Mouse (Mus musculus): ENCODE data around the gene Trappc13. TPM values are rescaled to one million over a fixed set of nuclear protein-coding genes. Genes with fewer than 3 reads are reported as not detected.

The Trappc13 gene
- polyA plus RNA-seq, 1 experiment, result 12.1 TPM

- no peak overlapping the region for H3K4me3 ChIP-seq (ENCODE audit: insufficient read depth, low read depth, low read length)
- WGBS, result 66% methylated on average over 9 of the region's 9 CpGs
- no peak for TF ChIP-seq CTCF (conservative IDR thresholded peaks at IDR 0.05; ENCODE audit: insufficient read depth, insufficient read length, low read depth, low read length)
- TF ChIP-seq POLR2A (IDR thresholded peaks at IDR 0.05; ENCODE audit: low read depth, low read length), result no peak
- H3K4me1 ChIP-seq (ENCODE audit: control insufficient read depth, insufficient read depth, low read length), result no peaks in the 10 kb centered on the region
- H3K27ac ChIP-seq (ENCODE audit: insufficient read depth, low read depth, low read length), result no peak overlapping the region
- DNase-seq, result peak; percentile 66
- H3K27me3 ChIP-seq (replicated peaks; ENCODE audit: control insufficient read depth, insufficient read depth, low read length), result no peaks in the 10 kb centered on the region
- peaks cover 5% of the 10 kb centered on the region for H3K36me3 ChIP-seq (ENCODE audit: control insufficient read depth, insufficient read depth, low read length)
Measured at GRCm38 (mm10) chr13:104144871-104145270, 33.4 kb downstream of the Trappc13 start.

GRCm38 (mm10) chr13:104139369-104140209, 38.7 kb downstream of the Trappc13 start:
- Histone ChIP-seq H3K4me3 (ENCODE audit: insufficient read depth, low read depth, low read length) (no peak overlapping the region), H3K27ac (ENCODE audit: insufficient read depth, low read depth, low read length) (no peak overlapping the region), H3K4me1 (ENCODE audit: control insufficient read depth, insufficient read depth, low read length) (no peaks in the 10 kb centered on the region), H3K27me3 (replicated peaks; ENCODE audit: control insufficient read depth, insufficient read depth, low read length) (no peaks in the 10 kb centered on the region), H3K36me3 (ENCODE audit: control insufficient read depth, insufficient read depth, low read length) (peaks cover 2% of the 10 kb centered on the region; the same call in 1 of the 2 replicates)
- peak; percentile 83 for DNase-seq
- WGBS, result 43% methylated on average over 13 of the region's 13 CpGs
- peak; percentile 81 for TF ChIP-seq CTCF (conservative IDR thresholded peaks at IDR 0.05; ENCODE audit: insufficient read depth, insufficient read length, low read depth, low read length)
- no peak for TF ChIP-seq POLR2A (IDR thresholded peaks at IDR 0.05; ENCODE audit: low read depth, low read length)

DNA sequence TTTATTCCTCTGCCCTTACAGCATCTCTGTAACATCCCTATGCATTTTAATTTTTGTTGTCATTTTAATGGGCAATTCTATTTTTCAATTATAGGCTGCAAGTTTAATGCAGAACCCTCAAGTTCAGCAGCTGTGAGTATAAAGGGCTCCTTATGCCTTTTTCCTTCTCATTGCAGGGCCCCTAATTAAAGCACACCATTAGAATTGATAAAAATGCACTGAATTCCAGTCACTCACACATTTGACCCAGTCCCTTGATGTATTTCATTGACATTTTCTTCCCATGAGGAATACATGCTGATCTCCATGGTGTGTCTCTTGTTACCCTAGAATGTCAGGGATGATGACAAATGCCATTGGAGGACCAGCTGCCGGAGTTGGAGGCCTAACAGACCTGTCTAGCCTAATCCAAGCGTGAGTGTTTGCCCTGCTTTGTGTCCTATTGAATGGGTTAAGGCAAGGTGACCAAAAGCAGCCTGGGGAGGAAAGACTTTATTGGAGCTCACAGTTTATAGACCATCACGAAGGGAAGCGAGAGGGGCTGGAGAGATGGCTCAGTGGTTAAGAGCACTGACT, 43.7 kb downstream of the Trappc13 start:
- Histone ChIP-seq H3K27me3 (replicated peaks; ENCODE audit: control insufficient read depth, insufficient read depth, low read length) (no peaks in the 10 kb centered on the region), H3K4me3 (ENCODE audit: insufficient read depth, low read depth, low read length) (no peak overlapping the region), H3K27ac (ENCODE audit: insufficient read depth, low read depth, low read length) (no peak overlapping the region), H3K36me3 (ENCODE audit: control insufficient read depth, insufficient read depth, low read length) (no peaks in the 10 kb centered on the region), H3K4me1 (ENCODE audit: control insufficient read depth, insufficient read depth, low read length) (peaks cover 2% of the 10 kb centered on the region; the same call in 1 of the 2 replicates)
- WGBS, result 93% methylated on average over 4 of the region's 4 CpGs
- no peak for DNase-seq
- TF ChIP-seq CTCF (conservative IDR thresholded peaks at IDR 0.05; ENCODE audit: insufficient read depth, insufficient read length, low read depth, low read length), result no peak
- no peak for TF ChIP-seq POLR2A (IDR thresholded peaks at IDR 0.05; ENCODE audit: low read depth, low read length)

GRCm38 (mm10) chr13:104132561-104132960, 45.7 kb downstream of the Trappc13 start:
- Histone ChIP-seq H3K27me3 (replicated peaks; ENCODE audit: control insufficient read depth, insufficient read depth, low read length) (no peaks in the 10 kb centered on the region), H3K4me1 (ENCODE audit: control insufficient read depth, insufficient read depth, low read length) (peaks cover 2% of the 10 kb centered on the region; the same call in 1 of the 2 replicates), H3K36me3 (ENCODE audit: control insufficient read depth, insufficient read depth, low read length) (no peaks in the 10 kb centered on the region), H3K27ac (ENCODE audit: insufficient read depth, low read depth, low read length) (no peak overlapping the region), H3K4me3 (ENCODE audit: insufficient read depth, low read depth, low read length) (no peak overlapping the region)
- WGBS, result 78% methylated on average over 2 of the region's 2 CpGs
- TF ChIP-seq POLR2A (IDR thresholded peaks at IDR 0.05; ENCODE audit: low read depth, low read length) (no peak), CTCF (conservative IDR thresholded peaks at IDR 0.05; ENCODE audit: insufficient read depth, insufficient read length, low read depth, low read length) (no peak)
- DNase-seq, result no peak

- Histone ChIP-seq H3K4me3 (ENCODE audit: insufficient read depth, low read depth, low read length) (no peak overlapping the region), H3K27ac (ENCODE audit: insufficient read depth, low read depth, low read length) (no peak overlapping the region), H3K27me3 (replicated peaks; ENCODE audit: control insufficient read depth, insufficient read depth, low read length) (no peaks in the 10 kb centered on the region), H3K4me1 (ENCODE audit: control insufficient read depth, insufficient read depth, low read length) (no peaks in the 10 kb centered on the region), H3K36me3 (ENCODE audit: control insufficient read depth, insufficient read depth, low read length) (no peaks in the 10 kb centered on the region)
- WGBS, result 63% methylated on average over 20 of the region's 20 CpGs
- peak; percentile 43 for DNase-seq
- TF ChIP-seq POLR2A (IDR thresholded peaks at IDR 0.05; ENCODE audit: low read depth, low read length) (no peak), CTCF (conservative IDR thresholded peaks at IDR 0.05; ENCODE audit: insufficient read depth, insufficient read length, low read depth, low read length) (no peak)
Measured at GRCm38 (mm10) chr13:104123662-104124381, 54.4 kb downstream of the Trappc13 start.

GRCm38 (mm10) chr13:104122078-104122840, 56.0 kb downstream of the Trappc13 start:
- WGBS, result 44% methylated on average over 17 of the region's 17 CpGs
- H3K4me1 ChIP-seq (ENCODE audit: control insufficient read depth, insufficient read depth, low read length), result no peaks in the 10 kb centered on the region
- H3K27me3 ChIP-seq (replicated peaks; ENCODE audit: control insufficient read depth, insufficient read depth, low read length), result no peaks in the 10 kb centered on the region
- no peak overlapping the region for H3K27ac ChIP-seq (ENCODE audit: insufficient read depth, low read depth, low read length)
- H3K4me3 ChIP-seq (ENCODE audit: insufficient read depth, low read depth, low read length), result no peak overlapping the region
- TF ChIP-seq POLR2A (IDR thresholded peaks at IDR 0.05; ENCODE audit: low read depth, low read length), result no peak
- no peaks in the 10 kb centered on the region for H3K36me3 ChIP-seq (ENCODE audit: control insufficient read depth, insufficient read depth, low read length)
- DNase-seq, result no peak

Data from kidney, adult 2 months (tissue).